Mouse (Mus musculus) CH12F3 (cell line): ENCODE measurements at regions not wholly inside any gene's neighbourhood (a gene's known extent, or its start where the extent isn't known, plus 50 kb on each side); places are given as distances from the start of the nearest gene placed in this dataset.

Source experiments
- in situ Hi-C: fragments of 300-500 bp; cut with MboI; formaldehyde crosslinking; loops from 2 replicates; pipeline ENCODE4 v1.14.3; 2020; ENCODE audit warnings: low sequenced_read_pairs

DNA sequence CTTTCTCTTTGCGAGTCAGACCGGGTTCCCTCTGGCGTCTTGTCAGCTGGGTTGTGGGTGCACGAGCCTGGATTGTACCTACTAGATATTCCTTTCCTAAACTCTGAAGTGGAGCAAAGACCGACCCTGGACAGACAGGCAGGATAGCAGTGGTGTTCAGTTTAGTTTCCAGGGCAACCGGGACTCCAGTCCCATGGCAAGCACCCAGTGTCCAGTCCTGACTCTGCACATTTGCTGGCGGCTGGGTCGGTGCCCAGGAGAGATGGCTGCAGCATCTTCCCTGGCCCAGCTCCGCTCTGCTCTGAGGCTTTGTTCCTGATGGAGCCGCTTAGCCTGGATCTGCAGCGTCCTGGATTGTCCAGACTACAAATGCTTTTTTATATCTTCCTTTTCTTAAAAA is 188.1 kb upstream of the Map3k1 start:
- in situ Hi-C loops = no loop called here

DNA sequence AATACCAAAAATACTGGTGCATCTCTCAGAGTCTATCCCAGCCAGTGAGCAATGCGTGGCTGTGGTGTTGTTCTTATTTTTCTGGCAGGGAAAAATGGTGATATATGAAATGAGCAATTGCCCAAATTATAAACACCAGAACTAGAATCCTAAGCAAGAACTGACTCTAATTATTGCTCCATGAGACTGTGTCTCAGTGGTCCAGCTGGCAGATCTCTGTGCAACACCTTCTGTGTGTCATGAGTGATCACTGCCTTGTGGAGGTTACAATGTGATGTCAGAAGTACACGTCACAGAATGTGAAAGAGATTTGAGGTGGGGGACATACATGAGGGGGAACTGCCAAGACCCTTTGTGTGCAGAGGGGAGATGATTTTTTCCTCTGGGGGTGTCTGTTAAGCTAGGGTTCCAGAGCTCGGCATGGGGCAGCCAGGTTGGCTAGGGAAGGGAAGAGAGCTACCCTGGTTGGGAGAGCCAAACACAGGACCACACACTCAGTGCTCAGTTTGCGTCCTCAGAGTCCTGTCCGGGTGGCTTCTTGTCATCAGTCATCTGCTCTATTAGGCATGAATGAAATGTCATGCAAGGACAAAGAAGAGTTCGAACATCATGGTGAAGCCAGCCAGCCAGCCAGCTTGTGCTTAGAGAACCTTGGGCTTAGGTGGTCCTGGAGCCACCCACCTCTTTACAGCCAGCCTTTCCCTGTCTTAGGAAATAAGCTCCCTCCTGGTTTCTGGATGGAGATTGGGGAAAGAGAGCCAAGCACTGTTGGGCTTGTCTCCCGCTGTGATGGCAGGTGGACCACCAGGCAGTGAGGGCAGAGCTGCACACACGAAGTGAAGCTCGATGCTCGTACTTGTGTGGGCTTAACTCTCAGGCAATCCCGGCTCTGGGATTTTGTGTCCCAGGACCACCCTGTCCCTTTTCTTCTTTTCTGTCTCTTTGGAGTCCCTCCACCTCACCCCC is 189.5 kb upstream of the Map3k1 start:
- in situ Hi-C loops = no loop called here

DNA sequence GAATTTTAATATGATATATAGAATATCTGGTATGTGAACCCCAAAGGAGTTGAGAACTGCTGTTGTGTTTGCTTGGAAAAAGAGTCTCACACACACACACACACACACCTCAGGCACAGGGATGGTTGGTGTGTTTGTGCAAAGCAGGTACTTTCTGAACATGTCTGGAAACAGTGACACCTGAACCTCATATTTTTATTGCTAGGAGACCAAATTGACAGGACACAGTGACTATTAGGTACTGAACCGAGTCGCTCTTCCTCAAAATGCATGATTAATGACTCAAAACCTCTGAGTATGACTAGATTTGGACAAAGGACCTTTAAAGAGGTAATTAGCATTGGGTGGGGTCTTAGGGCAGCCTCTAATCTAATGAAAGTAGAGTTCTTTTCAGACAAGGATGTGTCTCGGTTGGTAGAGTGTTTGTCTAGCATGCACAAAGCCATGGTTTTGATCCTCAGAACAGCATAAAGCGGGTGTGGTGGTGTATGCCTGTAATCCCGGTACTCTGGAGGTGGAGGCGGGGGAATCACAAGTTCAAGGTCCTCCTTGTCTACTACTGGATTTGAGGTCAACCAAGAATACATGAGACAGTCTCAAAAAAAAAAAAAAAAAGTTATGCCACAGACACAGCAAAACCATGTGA is 191.0 kb upstream of the Map3k1 start:
- in situ Hi-C loops = loop anchor here (10.0 kb wide), 1 partner anchor 255 kb away; no protein-coding TSS in a partner anchor

DNA sequence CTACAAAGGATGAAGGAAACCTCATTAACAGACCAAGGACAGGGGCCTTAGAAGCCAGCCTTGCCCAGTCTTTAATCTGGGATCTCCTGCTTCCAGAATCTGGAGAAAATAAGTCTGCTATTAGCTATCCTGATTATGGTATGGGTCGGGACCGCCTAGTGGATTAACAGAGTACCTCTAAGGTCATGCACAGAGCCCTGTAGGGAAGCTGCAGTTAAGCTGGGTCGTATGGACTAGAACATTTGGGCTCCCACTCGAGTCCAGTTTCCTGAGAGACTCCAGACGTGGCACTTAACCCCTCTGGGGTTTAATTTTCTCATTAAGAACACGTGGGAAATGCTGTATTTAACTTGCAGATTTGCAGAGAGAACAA is 191.5 kb upstream of the Map3k1 start:
- in situ Hi-C loops = loop anchor here (10.0 kb wide), 1 partner anchor 255 kb away; no protein-coding TSS in a partner anchor

DNA sequence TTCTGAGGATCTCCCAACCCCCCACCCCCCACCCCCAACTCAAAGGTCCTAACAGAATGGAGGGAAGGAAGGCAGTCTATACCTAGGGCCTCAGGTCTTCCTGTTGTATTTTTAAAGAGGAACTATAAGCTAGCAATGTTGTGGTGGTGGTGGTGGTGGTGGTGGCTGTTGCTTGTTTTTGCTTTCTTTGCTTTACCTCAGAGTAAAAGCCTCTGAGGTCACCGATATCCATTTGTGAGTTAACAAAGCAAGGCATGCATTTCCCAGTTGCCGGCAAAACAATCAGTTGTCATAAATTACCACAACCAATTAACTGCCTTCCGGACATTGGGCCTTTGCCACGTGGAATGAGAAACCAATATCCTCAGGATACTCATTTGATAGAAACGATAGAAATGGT is 191.9 kb upstream of the Map3k1 start:
- in situ Hi-C loops = loop anchor here (10.0 kb wide), 1 partner anchor 254 kb away; no protein-coding TSS in a partner anchor

DNA sequence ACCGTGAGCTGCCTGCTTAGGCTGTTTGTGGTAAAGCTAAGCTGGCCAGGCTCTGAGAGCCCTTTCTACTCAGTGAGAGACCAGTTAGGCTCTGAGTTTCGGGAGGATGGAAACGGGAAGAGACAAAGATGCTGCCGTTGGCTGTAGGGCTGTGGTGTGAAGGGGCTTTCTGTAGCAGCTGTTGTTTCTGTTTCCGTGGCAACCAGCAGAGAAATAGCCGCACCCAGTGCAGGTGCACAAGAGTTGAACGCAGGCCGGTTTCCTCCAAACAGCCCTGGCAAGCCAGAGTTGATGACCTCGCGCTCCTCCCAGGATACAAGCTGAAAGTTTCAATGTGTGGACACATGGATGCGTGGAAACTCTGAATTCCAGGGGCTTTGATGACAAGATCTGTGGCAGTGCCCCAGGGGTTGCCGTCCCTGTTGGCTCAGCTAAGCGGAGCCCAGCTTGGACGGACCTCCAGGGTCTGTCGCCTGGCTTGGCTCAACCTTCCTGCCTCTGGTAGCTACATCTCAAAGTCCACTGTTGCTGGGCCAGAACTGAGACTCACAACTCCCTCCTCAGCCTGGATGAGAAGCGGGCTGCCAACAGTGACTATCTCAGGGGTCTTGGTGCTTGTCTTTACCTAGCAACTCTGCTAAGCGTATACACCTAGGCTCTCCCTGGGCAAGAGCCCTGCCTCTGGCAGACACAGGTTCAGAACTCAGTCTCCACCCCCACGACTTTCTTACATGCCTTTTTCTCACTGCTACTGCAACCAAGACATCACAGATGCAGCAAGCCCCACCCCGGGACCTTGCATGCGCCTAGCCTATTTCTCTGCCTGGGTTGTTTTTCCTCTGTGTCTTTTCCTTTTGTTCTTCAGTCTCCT is 192.6 kb upstream of the Map3k1 start:
- in situ Hi-C loops = loop anchor here (10.0 kb wide), 1 partner anchor 253 kb away; no protein-coding TSS in a partner anchor

DNA sequence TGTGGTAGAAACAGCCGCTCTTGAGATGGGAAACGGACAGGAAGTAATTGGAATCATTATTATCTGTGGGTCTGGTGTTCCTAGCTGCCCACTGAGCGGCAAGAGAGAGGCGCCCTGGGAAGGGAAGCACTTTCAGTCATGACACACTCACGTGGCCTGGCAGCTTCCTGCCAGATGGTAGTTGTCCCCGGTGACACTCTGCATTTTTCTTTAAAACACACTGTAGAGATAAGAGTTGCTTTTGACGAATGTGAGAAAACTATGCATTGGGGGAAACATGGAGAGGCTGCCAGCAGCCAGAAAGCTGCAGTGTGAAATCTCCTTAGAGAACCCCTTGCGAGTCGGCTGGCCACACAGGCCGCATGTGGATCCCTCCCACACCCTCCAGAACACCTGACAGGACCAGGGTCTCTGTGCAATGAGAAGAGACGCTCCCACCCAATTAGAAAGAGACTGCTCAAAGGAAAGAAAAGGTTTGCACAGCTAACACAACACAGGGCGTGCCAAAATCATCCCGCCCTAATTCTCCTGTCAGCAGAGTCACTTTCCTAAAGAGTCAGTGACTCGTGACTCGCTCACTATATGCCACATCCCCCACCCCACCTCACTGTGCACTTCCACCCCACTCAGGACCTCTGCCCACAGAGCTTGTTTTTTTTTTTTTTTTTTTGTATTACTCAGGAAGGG is 194.0 kb upstream of the Map3k1 start:
- in situ Hi-C loops = loop anchor here (10.0 kb wide), 1 partner anchor 252 kb away; no protein-coding TSS in a partner anchor

DNA sequence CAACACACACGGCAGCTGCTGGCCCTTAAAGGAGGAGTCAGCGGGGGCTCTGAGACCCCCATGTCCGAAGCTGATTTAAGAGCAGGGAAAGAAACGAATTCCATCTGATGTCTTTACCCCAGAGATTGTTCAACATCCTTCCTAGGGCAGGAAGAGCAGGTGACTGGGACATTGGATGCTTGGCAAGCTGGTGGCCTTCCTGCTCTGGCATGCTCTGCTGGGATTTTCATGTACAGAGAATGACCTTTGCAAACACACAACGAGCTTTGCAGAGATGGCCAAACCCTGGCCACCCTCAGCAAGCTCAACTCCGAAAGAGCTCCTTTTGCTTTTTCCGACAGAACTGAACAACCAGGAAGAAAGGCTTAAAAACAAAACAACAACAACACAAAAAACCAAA is 194.7 kb upstream of the Map3k1 start:
- in situ Hi-C loops = loop anchor here (10.0 kb wide), 1 partner anchor 251 kb away; no protein-coding TSS in a partner anchor

DNA sequence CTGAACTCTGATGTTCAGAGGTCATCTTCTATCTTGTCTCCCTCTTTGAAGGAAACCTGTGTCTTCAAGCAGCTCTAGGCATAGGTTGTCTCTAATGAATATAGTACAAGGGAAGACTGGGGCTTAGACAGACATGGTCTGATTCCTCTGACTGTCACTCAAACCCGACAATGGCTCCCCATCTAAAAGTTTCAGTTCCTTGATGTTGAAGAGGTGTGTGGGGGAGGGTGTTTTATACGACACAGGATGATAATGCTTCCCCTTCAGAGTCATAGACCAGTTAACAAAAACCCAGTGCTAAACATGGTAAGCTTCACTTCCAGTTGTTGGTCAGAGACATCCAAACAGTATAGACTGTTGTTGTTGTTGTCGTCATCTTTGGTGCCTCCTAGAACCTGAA is 195.3 kb upstream of the Map3k1 start:
- in situ Hi-C loops = loop anchor here (10.0 kb wide), 1 partner anchor 251 kb away; no protein-coding TSS in a partner anchor

DNA sequence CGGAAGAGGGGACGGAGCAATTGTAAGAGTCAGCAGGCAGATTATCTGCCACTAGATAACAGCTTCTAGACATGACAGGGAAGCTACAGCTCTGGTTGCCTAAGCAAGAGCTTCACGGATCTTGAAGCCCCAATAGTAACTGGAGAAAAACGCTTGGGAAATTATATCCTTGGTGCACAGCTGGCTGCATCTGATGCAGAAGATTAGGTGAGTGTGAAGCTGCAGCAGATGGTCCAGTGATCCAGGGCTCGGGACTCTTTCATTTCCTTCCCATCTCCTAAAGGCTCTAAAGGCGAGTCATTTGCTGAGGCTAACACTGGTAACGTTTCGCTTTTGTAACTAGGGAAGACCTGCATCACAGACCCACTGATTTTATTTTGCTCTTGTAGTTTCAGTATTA is 196.6 kb upstream of the Map3k1 start:
- in situ Hi-C loops = loop anchor here (10.0 kb wide), 1 partner anchor 249 kb away; no protein-coding TSS in a partner anchor

DNA sequence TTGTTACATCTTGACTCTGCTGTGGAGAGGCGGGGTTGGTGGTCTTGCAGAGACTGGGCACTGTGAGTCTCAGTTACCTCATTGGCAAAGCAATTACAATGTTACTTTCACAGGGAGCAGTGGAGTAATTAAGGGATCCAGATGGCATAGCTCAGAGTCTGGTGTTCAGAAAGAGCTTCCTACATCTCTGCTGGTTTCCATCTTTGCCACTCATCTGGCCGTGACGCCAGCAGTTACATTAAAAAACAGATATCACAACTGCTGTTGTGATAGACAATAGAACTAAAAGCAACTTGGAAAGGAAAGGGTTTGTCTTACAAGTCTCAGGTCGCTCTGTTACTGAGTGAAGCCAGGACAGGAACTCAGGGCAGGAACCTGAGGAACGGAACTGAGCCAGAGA is 200.0 kb upstream of the Map3k1 start:
- in situ Hi-C loops = loop anchor here (10.0 kb wide), 1 partner anchor 246 kb away; no protein-coding TSS in a partner anchor

DNA sequence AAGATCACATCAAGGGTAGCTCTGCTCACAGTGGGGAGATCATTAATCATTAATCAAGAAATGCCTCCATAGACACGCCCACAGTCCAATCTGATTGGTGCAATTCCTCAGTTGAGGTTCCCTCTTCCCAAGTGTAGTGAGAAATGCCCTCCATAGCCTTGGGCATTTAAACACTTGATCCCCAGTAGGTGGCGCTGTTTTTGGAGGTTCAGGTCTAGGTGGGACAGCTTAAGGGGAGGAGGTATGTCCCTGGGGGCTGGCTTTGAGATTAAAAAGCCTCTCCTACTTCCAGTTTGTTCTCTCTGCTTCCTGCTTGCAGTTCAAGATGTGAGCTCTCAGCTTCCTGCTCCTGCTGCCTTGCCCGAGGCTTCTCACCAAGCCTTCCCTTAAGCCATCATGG is 200.5 kb upstream of the Map3k1 start:
- in situ Hi-C loops = loop anchor here (10.0 kb wide), 1 partner anchor 246 kb away; no protein-coding TSS in a partner anchor

DNA sequence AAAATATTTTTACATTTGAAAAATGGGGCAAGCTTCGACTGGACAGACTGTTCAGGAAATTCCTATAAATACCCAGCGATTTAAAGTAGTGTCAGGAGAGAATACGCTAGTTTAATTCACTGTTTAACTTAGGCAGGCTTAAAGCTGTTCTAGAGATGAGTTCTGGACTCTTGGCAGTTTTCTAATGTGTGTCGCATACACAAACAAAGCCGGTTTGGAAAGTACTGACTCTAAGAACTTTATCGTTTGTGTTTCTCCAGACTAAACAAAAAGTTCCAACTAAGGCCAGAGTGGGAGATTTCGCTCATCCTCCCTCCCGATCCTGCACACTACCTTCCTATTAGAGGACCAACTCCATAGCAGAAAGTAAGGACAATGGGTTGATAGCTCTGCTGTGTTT is 201.7 kb upstream of the Map3k1 start:
- in situ Hi-C loops = no loop called here

DNA sequence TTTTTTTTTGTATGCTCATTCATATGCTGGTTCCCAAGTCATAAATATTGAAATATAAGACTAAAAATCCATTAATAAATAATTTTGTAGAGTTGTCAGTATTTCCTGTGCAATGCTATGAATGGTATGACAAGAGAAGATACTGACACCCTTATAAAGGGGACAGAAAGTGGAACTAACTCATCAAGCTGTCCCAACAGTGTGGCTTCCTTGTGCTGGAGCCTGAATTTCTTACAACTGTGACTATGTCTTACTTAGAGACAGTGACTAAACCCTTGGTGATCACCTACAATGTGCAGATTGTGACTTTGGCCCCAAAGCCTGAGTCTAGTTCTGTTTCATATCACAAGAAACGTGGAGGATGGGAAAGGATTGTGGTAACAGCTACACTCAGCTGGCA is 203.8 kb upstream of the Map3k1 start:
- in situ Hi-C loops = no loop called here

DNA sequence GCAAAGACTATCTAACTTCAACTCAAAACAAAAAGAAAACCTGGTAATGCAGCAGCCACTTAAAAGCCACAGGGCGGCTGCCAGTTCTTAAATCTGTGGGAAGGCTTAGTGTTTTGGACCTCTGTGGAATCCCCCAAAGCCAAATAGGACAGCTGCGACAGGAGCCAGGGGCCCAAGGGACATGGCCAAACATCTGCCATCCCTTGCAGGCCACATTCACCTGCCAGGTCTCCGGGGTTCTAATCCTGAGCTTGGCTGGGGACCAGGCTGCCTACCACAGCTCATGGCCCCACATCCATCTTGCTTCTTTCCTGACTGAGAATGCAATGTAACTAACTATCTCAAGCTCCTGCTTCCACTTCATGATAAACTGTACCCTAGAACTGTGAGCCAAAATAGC is 206.3 kb upstream of the Map3k1 start:
- in situ Hi-C loops = no loop called here

DNA sequence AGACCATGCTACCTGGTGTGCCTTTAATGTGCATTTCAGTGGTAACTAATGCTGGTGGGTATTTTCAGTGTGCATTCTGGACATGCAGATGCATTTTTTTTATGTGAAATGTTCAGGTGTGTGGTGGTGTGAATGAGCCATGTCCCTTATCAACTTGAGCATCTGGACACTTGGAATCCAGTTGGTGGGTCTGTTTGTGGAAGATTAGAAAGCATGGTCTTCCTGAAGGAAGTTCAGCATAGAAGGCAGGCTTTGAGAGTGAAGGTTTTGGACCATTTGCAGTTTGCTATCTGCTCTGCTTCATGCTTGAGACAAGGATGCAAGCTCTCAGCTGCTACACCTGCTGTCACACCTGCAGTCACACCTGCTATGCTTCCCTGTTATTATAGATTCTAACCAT is 207.5 kb upstream of the Map3k1 start:
- in situ Hi-C loops = no loop called here

DNA sequence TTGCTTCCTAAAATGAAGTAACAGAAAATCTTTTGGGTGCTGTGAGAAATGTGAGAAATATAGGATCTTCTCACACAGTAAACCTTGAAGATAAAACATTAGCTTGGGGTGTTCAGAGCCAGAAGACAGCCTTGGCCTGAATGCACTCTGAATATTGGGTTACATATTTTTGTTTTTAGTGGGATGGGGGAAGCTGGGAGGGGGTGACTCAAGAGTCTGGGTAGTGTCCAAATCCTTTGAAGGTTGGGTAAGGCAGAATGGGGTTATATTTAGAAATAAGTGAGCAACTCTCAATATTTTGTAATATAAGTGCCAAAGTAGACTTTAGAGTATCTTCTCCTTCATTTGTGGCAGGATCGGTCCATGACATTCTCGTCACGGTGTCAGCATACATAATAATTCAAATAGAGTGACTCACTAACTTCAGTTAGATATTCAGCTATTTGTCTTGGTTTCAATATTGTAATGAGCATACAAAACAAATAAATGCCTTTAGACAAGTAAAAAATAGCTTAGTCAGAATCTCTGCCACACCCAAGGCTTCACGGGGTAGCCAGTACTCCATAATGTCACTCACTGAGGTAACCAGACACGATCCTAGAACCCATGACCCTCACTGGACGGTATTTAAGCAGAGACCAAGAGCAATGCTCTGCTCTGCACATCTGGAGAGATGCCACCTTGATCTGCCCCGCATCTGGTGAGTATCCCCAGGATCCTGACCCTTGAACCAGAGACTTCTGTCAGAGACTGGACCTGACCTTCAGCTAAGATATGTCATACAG is 209.9 kb upstream of the Map3k1 start:
- in situ Hi-C loops = no loop called here

DNA sequence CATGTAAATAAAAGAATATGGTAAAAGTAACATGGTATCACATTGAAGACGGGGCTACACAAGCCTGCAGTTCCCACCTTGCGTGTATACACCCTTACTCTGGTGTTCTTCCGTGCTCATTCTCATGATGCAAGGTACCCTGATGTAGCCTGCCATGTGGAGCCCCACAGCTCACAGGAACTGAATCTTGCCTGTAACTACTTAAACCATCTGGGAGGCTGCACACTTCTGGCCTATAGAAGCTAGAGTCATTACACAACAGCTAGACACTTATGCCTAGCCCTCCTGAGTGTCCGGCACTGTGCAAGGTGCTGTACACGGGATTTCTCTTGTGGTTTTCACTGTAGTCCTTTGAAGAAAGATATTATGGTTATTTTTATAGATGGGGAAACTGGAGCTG is 210.8 kb upstream of the Map3k1 start:
- in situ Hi-C loops = no loop called here

DNA sequence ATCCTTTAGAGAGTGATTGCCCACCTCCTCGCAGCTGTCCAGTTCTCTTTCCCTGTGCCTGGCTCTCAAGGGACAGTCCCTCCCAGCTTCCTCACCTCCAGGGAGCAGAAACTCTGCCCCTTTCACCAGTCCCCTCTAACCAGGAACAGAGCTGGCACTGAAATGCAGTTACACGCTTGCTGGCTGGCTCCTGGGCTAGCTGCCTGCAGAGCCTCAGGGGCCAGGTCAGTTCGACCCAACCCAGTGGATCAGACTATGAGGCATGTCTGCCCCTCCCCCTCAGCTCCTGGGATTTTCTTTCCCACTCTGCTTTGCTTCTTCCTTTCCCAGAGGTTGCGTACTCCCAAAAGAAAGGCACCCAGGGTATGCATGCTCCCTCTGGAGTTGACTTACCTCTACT is 214.4 kb upstream of the Map3k1 start:
- in situ Hi-C loops = no loop called here
